Mouse (Mus musculus): ENCODE measurements around the gene Nav2.
A peak's percentile ranks its signal among the peaks of the same experiment; 100 is the strongest.

Nav2 gene

DNA sequence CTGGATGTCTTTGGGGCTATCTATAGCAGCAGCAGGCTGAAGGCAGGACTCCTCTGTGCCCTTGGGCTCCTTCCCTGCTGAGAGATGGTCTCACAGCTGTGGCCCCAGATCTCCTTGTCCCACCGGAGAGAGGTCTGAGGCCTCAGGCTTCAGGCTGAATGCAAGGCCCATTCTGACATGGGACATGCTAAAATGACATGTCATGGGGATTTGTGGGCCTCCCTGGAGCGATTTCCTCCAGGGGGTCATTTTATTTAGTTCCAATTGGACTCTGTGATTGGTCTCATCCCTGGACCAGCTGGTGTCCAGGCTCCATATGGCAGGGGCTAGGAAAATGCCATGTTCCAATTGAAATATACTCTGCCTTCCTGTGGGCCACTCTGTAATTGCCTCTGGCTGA is 197.0 kb downstream of the Nav2 start:
- peak in 1 of 2 experiments; percentile 48 for DNase-seq

- no peak for DNase-seq
Measured at GRCm38 (mm10) chr7:49108076-49108475, 199.6 kb downstream of the Nav2 start.

- DNase-seq: no peak
Measured at GRCm38 (mm10) chr7:49119016-49119415, 210.5 kb downstream of the Nav2 start.

DNA sequence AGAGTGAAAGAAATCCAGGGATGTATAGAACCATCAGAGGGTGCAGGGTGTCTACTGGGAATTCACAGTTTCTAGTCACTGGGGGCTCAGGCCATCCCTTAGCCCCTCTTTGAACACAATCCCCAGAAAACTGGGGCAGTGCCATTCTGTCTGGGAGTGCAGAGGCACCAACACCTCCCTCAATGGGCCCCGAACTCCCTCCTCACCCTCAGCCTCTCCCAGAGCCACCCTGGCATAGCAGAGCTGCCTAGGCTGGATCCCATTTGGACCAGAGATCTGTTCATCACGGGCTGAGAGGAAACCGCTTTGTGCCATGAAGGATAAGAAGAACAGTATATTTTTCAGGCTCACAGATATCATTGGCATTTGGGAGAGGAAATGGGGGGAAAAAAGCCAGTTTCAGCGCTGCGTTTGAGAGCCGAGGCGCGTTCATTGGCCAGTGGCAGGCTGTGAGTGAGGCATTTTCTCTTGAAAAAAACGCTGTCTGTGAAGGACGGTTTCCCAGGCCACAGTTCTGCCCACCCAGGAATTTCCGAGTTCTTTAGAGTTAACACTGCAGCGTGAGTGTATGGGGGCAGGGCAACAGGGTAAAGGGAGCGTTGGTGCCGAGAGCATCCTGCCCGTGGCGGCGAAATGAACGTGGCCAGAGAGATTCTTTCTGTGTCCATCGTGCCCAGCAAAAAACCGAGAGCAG is 211.4 kb downstream of the Nav2 start:
- DNase-seq: peak; percentile 60 to 62

DNA sequence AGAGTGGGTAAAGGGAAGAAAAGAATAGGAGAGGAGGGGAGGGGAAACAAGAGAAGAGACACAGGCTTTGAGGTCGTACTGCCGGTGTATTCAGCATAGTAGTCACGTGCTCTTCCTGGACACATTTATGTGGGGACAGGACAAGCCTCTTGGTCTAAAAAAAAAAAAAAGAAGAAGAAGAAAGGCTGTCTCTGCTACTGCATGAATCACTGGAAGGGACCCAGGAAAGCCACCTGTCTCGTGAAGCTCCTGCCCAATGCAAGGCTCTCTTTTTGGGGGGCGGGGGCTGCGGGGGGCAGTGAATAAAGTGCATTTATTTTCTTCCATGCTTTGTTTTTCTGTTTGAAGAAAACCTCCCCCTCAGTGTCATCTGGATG is 212.0 kb downstream of the Nav2 start:
- DNase-seq: peak; percentile 68 to 70

DNA sequence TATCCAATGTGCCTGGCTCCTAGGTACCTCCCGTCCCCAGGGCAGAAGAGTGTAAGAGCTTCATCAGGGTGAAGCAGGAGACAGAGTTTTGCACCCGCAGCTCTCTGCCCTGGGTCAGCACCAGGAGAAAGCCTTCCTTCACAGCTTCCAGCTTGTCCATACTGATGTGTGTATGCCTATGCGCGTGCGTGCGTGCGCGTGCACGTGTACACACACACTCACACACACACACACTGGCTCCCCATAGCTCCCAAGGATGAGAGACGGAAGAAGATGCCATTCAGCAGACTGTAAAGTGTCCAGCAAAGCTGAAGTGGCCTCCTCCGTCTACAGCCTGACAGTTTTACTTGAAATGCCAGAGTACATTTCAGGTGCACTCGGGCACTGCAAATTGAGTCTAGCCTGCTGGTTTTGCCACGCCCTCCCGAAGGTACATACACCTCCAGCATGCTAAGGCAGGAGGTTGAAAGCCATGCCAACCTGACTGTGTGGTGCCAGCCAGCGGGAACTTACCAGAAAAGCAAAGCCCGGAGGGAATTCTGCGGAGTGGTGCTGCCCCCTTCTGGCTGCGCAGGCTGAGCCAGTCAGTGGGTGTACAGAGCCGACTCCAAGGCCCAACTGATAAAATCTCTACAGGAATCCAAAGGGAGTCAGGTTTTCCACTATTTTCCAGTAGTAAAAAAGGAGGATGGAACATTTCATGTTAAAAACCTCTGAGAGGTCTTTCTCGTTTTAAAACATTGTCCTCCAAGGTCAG is 212.6 kb downstream of the Nav2 start:
- peak; percentile 98 to 99 for DNase-seq

- no peak for DNase-seq
Measured at GRCm38 (mm10) chr7:49122498-49122897, 214.0 kb downstream of the Nav2 start.

DNA sequence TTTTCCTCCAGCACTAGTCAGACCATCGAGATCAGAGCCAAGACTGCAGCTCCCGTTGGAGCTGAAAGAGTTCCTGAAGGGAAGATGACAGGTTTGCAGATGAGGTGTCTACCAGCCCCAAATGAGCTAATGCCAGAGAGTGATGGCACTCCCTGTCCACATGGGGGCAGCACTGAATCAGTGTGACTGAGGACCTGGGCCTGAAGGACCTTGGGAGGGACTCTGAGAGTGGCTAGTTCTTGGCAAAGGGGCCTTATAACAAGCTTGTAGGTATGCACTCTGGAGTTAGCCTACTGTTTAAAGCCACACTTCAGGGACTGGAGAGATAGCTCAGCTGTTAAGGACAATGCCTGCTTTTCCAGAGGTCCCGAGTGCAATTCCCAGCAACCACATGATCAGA is 217.0 kb downstream of the Nav2 start:
- peak; percentile 80 to 86 for DNase-seq

GRCm38 (mm10) chr7:49128224-49128623 is 219.7 kb downstream of the Nav2 start:
- no peak for DNase-seq

- peak; percentile 94 to 95 for DNase-seq
Measured at GRCm38 (mm10) chr7:49132851-49133351, 224.4 kb downstream of the Nav2 start.

- no peak for DNase-seq
Measured at GRCm38 (mm10) chr7:49134396-49134795, 225.9 kb downstream of the Nav2 start.

DNA sequence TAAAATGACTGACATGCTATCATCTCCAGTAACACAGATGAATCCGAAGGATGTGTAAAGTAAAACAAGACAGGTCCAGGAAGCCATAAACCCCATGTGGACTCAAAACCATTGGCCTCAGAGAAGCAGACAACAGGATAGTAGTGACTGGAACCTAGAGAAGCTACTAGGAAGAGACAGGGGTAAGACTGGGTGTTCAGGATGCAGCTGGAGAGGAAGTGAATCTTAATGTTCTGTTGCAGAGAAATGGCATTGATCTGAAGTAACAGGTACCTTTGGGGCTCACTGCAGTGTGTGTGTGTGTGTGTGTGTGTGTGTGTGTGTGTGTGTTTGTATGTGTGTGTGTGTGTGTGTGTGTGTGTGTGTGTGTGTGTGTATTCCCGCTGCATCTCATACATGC is 231.2 kb downstream of the Nav2 start:
- no peak for DNase-seq

DNA sequence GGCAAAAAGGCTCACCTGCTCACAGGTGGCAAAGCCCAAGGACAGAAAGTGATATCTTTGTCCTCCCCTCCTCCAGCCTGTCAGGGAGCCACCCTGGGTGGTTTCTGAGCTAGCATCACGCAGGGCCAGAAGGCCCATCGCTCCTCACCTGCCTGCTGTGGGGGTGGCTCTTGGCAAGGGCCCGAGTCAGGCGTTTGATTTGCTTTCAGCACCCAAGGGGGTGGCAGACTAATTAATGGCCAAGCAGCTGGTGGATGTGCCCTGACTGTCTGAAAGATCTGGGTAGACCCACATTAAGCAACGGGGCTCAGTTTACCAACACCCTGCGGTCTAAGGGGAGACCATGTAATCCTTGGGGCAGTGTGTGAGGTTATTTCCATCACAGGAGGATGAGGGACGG is 235.4 kb downstream of the Nav2 start:
- DNase-seq: no peak

GRCm38 (mm10) chr7:49145749-49146670 is 237.5 kb downstream of the Nav2 start:
- DNase-seq: peak; percentile 42 to 45

DNA sequence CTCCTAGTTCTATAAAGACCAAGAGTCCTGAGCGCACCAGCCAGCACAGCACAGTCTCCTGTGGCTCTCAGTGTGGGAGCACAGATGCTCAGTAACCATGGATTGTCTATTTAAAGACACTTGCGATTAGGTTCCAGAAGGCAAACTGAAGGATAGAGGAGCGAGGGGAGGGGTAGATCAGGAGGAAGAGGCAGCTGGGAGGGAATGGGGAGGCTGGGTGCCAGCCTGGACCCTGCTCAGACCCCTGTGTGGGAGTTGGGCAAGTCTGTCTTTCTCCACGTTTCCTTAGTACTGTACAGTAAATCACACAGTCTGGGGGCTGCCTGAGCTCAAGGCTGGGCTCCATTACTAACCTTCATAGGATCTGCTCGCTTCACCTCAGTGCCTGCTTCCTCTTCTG is 243.8 kb downstream of the Nav2 start:
- peak in 1 of 2 experiments; percentile 48 for DNase-seq

- no peak for DNase-seq
Measured at GRCm38 (mm10) chr7:49152713-49153112, 244.2 kb downstream of the Nav2 start.

- peak; percentile 54 to 57 for DNase-seq
Measured at GRCm38 (mm10) chr7:49158641-49159381, 250.3 kb downstream of the Nav2 start.

DNA sequence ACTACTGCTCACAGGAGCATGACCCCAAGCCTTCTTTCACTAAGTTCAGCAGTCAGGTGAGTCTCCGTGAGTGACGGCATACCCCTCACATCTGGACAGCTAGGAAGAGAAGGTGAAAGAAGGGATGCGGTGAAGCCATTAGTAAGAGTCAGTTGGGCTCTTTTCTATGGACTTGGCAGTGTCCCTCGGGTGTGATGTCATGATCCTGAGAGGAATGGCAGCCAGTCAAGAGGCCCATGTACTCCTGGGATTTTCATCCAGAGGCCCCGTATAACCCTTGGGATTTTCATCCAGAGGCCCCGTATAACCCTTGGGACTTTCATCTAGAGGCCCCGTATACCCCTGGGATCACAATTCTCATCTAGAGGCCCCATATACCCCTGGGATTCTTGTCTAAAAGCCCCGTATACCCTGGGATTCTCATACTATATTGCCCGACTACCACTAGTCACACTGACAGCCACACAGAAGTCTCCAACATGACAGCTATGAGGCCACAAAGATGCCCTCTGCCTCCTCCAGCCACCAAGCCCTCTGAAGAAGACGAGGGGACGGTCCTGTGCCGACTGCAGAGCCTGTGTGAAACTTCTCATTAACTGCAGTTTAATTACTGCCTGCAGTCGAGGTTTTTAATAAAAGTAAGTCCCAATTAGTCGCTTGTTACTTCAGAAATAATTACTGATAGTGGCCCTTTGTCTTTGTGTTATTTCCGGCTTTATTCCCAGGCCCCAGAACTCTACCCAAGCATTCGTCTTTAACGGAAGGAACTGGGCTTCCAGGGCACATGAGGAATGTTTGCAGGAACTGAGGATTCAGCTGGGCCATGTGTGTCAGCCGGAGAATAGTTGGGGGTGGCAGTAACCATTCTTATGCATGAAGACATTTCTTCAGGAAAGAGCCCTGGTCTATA is 251.4 kb downstream of the Nav2 start:
- no peak for DNase-seq

- no peak for DNase-seq
Measured at GRCm38 (mm10) chr7:49162079-49162478, 253.6 kb downstream of the Nav2 start.

DNA sequence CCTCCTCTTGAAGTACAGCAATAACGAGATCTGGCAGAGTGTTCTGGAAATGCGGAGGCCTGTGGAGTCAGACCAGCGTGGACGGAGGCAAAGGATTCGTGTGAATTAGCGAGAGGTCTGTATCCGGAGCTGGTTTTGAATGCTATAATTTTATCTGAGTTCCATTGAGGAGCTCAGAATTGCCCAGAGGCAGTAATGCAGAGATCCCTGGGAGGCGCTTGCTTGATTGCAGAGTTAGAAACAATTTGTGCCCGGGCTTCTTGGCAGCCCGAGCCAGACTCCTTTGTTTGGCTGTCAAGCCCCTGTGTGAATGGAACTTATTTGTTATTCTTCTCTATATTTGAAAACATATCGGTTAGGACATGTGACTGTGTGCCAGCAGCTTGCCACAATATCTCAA is 255.3 kb downstream of the Nav2 start:
- no peak for DNase-seq

GRCm38 (mm10) chr7:49164868-49165267 is 256.4 kb downstream of the Nav2 start:
- DNase-seq: no peak

Data from cerebellum, postnatal 14 days (tissue).